Mouse (Mus musculus) CD8-positive naive resting alpha-beta T cell, adult 57 days (primary cell): ENCODE measurements around the gene Gm6760. TPM values are rescaled to one million over a fixed set of nuclear protein-coding genes. Genes with fewer than 3 reads are reported as not detected.

Source experiments
- total RNA-seq: library from RNA; stranded (reverse); gene quantifications from one replicate; pipeline ENCODE4 v1.2.4, GENCODE M21; 2023

Gene Gm6760
- not detected for total RNA-seq

DNA sequence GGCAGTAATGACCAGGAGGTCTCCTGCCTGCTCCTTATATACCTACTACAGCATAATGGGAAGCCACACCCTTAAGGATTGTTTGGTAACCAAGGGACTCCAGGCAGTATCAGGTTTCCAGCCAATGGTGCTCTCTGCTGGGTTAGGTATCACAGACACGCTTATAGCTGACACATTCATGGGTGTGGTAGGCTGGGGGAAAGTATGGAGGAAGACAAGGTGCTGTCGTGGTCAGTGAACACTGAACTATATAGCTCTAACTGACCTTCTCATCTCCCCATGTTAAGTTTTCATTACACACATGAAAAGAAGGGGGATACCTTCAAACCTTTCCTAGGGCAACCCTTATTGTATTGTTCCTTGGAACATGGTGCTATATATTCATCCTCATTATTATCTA, at the start of gene Gm6760:
TSS of gene Gm6760 (minus strand) at position 101 of the 400 bp plus-strand sequence.

DNA sequence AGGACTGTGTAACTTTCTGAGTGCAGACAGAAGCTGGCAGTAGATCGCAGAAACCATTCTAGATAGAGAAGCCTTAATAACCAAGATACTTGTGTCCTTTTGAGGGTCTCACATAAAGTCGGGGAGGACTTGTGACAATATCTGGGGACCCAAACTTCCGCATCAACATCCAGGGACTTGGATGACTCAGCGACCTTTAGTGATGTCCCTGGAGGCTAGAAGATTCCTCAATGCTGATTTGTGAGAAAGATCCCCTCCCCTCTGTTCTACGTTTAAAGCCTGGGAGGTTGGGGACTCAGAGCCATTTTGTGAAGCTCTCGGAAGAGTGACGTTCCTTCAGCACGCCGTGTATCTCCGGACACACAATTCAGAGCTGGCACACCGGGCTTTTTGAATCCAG, 21.2 kb upstream of the Gm6760 start, which contains the start of gene 3830417A13Rik:
TSS of gene 3830417A13Rik (plus strand) at position 301 of the 400 bp plus-strand sequence.

Other genes starting within 250 kb of the Gm6760 start
- gene 3830417A13Rik, start 21.4 kb upstream of the Gm6760 start, total RNA-seq: not detected
- gene Slitrk4, start 124.8 kb upstream of the Gm6760 start, total RNA-seq: not detected